20 mouse cellular contexts compared by ENCODE assay signal in the genomic region with DNA sequence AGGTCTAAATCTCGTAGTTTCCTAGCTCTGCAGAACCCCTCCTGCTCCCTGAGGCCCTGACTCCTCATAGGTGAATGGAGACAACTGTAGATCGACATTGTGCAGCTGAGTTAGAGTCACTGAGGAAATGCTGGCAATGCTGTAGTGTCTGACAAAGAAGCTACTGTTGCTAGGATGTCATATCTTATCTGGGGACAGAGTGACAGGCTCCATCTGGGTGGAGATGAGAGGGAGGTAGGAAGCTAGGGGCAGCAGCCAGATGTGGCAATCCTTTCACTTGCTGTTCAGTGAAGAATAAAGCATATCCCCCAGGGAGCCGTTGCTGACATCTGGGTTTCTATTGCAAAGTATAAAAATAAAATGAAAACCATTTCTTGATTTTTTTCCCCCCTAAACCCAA.
DNase-seq lines count a peak whose midpoint lies in the region; ATAC-seq and TF ChIP-seq lines count a peak whose summit lies in the region.
"Had no signal": no experiment of that assay in that cellular context is flagged by ENCODE, and none has a peak within 500 bp of the region (broad histone marks: within the 10 kb centered on the region; RNA-seq: fewer than 3 reads in every experiment).

No protein-coding gene starts in this region.

- H3K9ac ChIP-seq in heart, embryonic 12.5 days, result no peak overlapping the region
- H3K9ac ChIP-seq in midbrain, postnatal 0 days (replicated peaks; ENCODE audit: low read length, poor library complexity, severe bottlenecking), result no peak overlapping the region
- no peak overlapping the region for H3K9ac ChIP-seq in midbrain, embryonic 16.5 days (ENCODE audit: low read depth, low read length)
- H3K9ac ChIP-seq: forebrain, embryonic 13.5 days had no signal

- no peaks in the 10 kb centered on the region for H3K9me3 ChIP-seq in heart, embryonic 12.5 days (replicated peaks)
- no peaks in the 10 kb centered on the region for H3K9me3 ChIP-seq in midbrain, postnatal 0 days (ENCODE audit: low read length)
- no peaks in the 10 kb centered on the region for H3K9me3 ChIP-seq in midbrain, embryonic 16.5 days (replicated peaks; ENCODE audit: control insufficient read depth, low read length, poor library complexity, severe bottlenecking)
- H3K9me3 ChIP-seq: embryonic facial prominence, embryonic 10.5 days; forebrain, embryonic 13.5 days had no signal

- no peak overlapping the region for H3K27ac ChIP-seq in heart, embryonic 12.5 days (ENCODE audit: poor library complexity, severe bottlenecking)
- no peak overlapping the region for H3K27ac ChIP-seq in midbrain, postnatal 0 days (ENCODE audit: low read depth, low read length)
- no peak overlapping the region for H3K27ac ChIP-seq in midbrain, embryonic 16.5 days (ENCODE audit: low read length)
- H3K27ac ChIP-seq: embryonic facial prominence, embryonic 10.5 days; forebrain, embryonic 13.5 days; heart, adult 2 months had no signal

- peak; percentile 29 to 68 for DNase-seq in heart, adult 18-20 months
- no peak for DNase-seq in heart, adult 8-10 months (ENCODE audit: low spot score)
- DNase-seq in heart, postnatal 25 days (ENCODE audit: low spot score), result peak; percentile 23
- peak; percentile 4 for DNase-seq in midbrain, postnatal 0 days (ENCODE audit: low spot score)
- DNase-seq in brain, embryonic 14.5 days (ENCODE audit: low read depth), result peak; percentile 18
- DNase-seq in left cerebral cortex, adult 9 months (ENCODE audit: low spot score in 2 of 2), result no peak
- DNase-seq: adrenal gland, postnatal 14 days; cerebellum, adult 18-20 months; cerebellum, postnatal 10 days; gastrocnemius, postnatal 36 days; kidney, adult 11 months; kidney, adult 9 months had no signal

- no peaks in the 10 kb centered on the region for H3K36me3 ChIP-seq in heart, embryonic 12.5 days
- peaks cover 26% of the 10 kb centered on the region; the same call in 1 of the 2 replicates for H3K36me3 ChIP-seq in midbrain, postnatal 0 days (ENCODE audit: insufficient read depth, low read length)
- no peaks in the 10 kb centered on the region; the same call in 1 of the 2 replicates for H3K36me3 ChIP-seq in midbrain, embryonic 16.5 days (ENCODE audit: control insufficient read depth, insufficient read depth, low read length)
- H3K36me3 ChIP-seq: embryonic facial prominence, embryonic 10.5 days had no signal

- TF ChIP-seq CTCF in midbrain, postnatal 0 days (IDR thresholded peaks at IDR 0.05), result no peak
- TF ChIP-seq CTCF in brain, embryonic 14.5 days (IDR thresholded peaks at IDR 0.05; ENCODE audit: borderline replicate concordance, extremely low read depth, insufficient read depth, insufficient read length), result no peak

- TF ChIP-seq POLR2A in brain, embryonic 14.5 days (IDR thresholded peaks at IDR 0.05; ENCODE audit: borderline replicate concordance, extremely low read depth, insufficient read depth, insufficient read length, poor library complexity, severe bottlenecking), result no peak

- no peak for ATAC-seq in heart, embryonic 12.5 days (ENCODE audit: insufficient number of reproducible peaks, low FRiP score)
- ATAC-seq in midbrain, postnatal 0 days (ENCODE audit: low FRiP score), result no peak
- ATAC-seq in midbrain, embryonic 16.5 days, result no peak
- ATAC-seq: activated CD4-positive, CD25-positive, alpha-beta regulatory T cell, adult 4 months; forebrain, embryonic 13.5 days; hindbrain, embryonic 16.5 days; Patski had no signal

- no peak overlapping the region for H3K4me3 ChIP-seq in heart, embryonic 12.5 days
- no peak overlapping the region for H3K4me3 ChIP-seq in midbrain, postnatal 0 days (ENCODE audit: low read depth, low read length)
- H3K4me3 ChIP-seq in midbrain, embryonic 16.5 days (ENCODE audit: low read depth, low read length), result no peak overlapping the region
- H3K4me3 ChIP-seq: embryonic facial prominence, embryonic 10.5 days; forebrain, embryonic 13.5 days; heart, adult 2 months had no signal

- H3K4me1 ChIP-seq in heart, embryonic 12.5 days (replicated peaks), result peaks cover 38% of the 10 kb centered on the region
- no peaks in the 10 kb centered on the region for H3K4me1 ChIP-seq in midbrain, postnatal 0 days (ENCODE audit: insufficient read depth, low read length)
- H3K4me1 ChIP-seq in midbrain, embryonic 16.5 days (ENCODE audit: control insufficient read depth, insufficient read depth, low read length), result no peaks in the 10 kb centered on the region
- H3K4me1 ChIP-seq: forebrain, embryonic 13.5 days had no signal

- WGBS in heart, embryonic 12.5 days, result 36% methylated on average over 3 of the region's 3 CpGs
- WGBS in midbrain, postnatal 0 days, result 58% methylated on average over 3 of the region's 3 CpGs
- 67% methylated on average over 3 of the region's 3 CpGs for WGBS in midbrain, embryonic 16.5 days

- H3K4me2 ChIP-seq in heart, embryonic 12.5 days, result no peak overlapping the region
- H3K4me2 ChIP-seq in midbrain, postnatal 0 days (ENCODE audit: low read depth, low read length, poor library complexity, severe bottlenecking), result no peak overlapping the region
- no peak overlapping the region for H3K4me2 ChIP-seq in midbrain, embryonic 16.5 days (ENCODE audit: low read length)
- H3K4me2 ChIP-seq: forebrain, embryonic 13.5 days had no signal

- intact Hi-C loops in heart, postnatal 25 days (cut with DNase I), result no loop called here

- no peaks in the 10 kb centered on the region for H3K27me3 ChIP-seq in heart, embryonic 12.5 days (replicated peaks)
- H3K27me3 ChIP-seq in midbrain, postnatal 0 days (ENCODE audit: insufficient read depth, low read length), result no peaks in the 10 kb centered on the region
- no peaks in the 10 kb centered on the region for H3K27me3 ChIP-seq in midbrain, embryonic 16.5 days (ENCODE audit: control insufficient read depth, insufficient read depth, low read depth, low read length)
- H3K27me3 ChIP-seq: forebrain, embryonic 13.5 days; Patski had no signal

Comparison
In these comparisons a context has a peak if more than half of its experiments do, and no peak if none do; other contexts are left out.
1. DNase-seq: peak in heart, adult 18-20 months (2 of 2), heart, postnatal 25 days (single experiment), midbrain, postnatal 0 days (single experiment) and brain, embryonic 14.5 days (single experiment); none in heart, adult 8-10 months (single experiment) and left cerebral cortex, adult 9 months (0 of 2).